ENCODE assay signal across 8 mouse cellular contexts in the genomic region with DNA sequence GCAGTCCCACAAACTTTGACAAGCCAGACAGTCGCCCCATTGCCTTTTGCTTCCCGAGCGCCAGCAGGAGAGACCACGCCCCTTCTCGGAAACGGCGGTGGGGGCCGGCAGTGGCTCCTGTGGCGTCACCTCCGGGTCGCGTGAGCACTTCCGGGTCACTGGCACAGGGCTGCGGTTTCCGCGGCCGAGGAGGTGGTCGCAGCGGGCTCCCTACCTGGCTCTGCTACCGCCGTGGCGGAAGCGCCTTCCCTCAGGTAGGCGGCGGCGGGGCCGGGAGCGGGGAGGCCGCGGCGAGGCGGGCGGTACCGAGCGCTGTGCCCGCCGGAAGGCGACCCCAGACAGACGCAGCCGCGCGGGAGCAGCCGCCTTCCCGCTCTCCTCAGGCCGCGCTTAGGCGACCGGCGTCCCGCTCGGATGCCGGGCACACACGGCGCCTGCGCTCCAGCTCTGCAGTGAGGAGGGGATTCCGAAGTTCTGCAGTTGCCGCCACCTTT. TPM values are rescaled to one million over a fixed set of nuclear protein-coding genes. Genes with fewer than 3 reads are reported as not detected.
DNase-seq lines count a peak whose midpoint lies in the region; ATAC-seq lines count a peak whose summit lies in the region.

A gene (plus strand): TSS at position 143 of the 494 bp plus-strand sequence.

- intact Hi-C loops in gastrocnemius, postnatal 14 days (cut with DNase I; ENCODE audit: low total_unique reads), result no loop called here
- intact Hi-C loops in left cerebral cortex, postnatal 10 days (cut with DNase I), result no loop called here

- peak; percentile 86 for ATAC-seq in inflammation-experienced regulatory T-cells, adult 6 months
- peak; percentile 91 for ATAC-seq in megakaryocyte-erythroid progenitor cell, adult 5-6 weeks (replicated peaks; ENCODE audit: low FRiP score, low TSS enrichment, poor library complexity, severe bottlenecking)

- DNase-seq in adipocyte (ENCODE audit: low spot score), result peak; percentile 92
- peak; percentile 96 for DNase-seq in embryo, embryonic 10 days (ENCODE audit: low spot score)
- peak; percentile 94 for DNase-seq in gastrocnemius, postnatal 14 days
- peak; percentile 87 to 97 for DNase-seq in left cerebral cortex, postnatal 10 days (ENCODE audit: extremely low spot score in 1 of 2, low spot score in 2 of 2)
- DNase-seq in right cerebral cortex, postnatal 25 days, result peak; percentile 92
- peak; percentile 89 to 94 for DNase-seq in urinary bladder, postnatal 4 days (ENCODE audit: low spot score in 2 of 2)

RNA-seq across cellular contexts. Expression of the gene that starts here (rescaled TPM):
- total RNA-seq in gastrocnemius, postnatal 14 days (2021), result 10 to 100 TPM; 43.4 to 46.7 TPM
- polyA plus RNA-seq in inflammation-experienced regulatory T-cells, adult 6 months (2017; shearing (Covaris generic)), result 100 to 1,000 TPM; 150 to 200 (median 179) TPM
- total RNA-seq in left cerebral cortex, postnatal 10 days (2021), result 10 to 100 TPM; 66.9 to 77.5 TPM
- total RNA-seq in megakaryocyte-erythroid progenitor cell, adult 5-6 weeks (2014; fragmentation: Nextera tagmentation), result 167 and 177 TPM in 2 replicates
- 127 and 209 TPM in 2 replicates for total RNA-seq in megakaryocyte-erythroid progenitor cell, adult 5-6 weeks (2017)

Comparison
In these comparisons a context has a peak if more than half of its experiments do, and no peak if none do; other contexts are left out.
1. Peak in every context shown above with its lines: DNase-seq and ATAC-seq.